8 mouse cellular contexts compared by ENCODE assay signal in genomic region chr1:38836477-38836872, GRCm38 (mm10). TPM values are rescaled to one million over a fixed set of nuclear protein-coding genes. Genes with fewer than 3 reads are reported as not detected.
DNase-seq lines count a peak whose midpoint lies in the region; ATAC-seq lines count a peak whose summit lies in the region.

Gene Lonrf2, minus strand, starts transcription at chr1:38836711.

- peaks cover 4% of the 10 kb centered on the region; the same call in 1 of the 2 replicates for H3K36me3 ChIP-seq in kidney, embryonic 15.5 days
- peaks cover 11% of the 10 kb centered on the region for H3K36me3 ChIP-seq in midbrain, embryonic 13.5 days

- no peak for DNase-seq in kidney, adult 18-20 months
- DNase-seq in cerebellum, adult 9-10 months = peak; percentile 80
- peak; percentile 56 to 86 for DNase-seq in frontal cortex, adult 2 months (ENCODE audit: extremely low spot score in 1 of 2, low spot score in 1 of 2)
- DNase-seq in layer of hippocampus, postnatal 10 days (ENCODE audit: low spot score in 2 of 2) = peak; percentile 69 to 81
- DNase-seq in testis, postnatal 10 days (ENCODE audit: low spot score) = peak; percentile 45

- H3K4me2 ChIP-seq in kidney, embryonic 15.5 days = peak within 1 kb of the TSS; percentile 100
- H3K4me2 ChIP-seq in midbrain, embryonic 13.5 days (replicated peaks) = peak within 1 kb of the TSS; percentile 99

- H3K27ac ChIP-seq in kidney, embryonic 15.5 days = 0 out of 2 replicates have a peak within 1 kb of the TSS, but pooled peaks have one; percentile 10
- peak within 1 kb of the TSS; percentile 96 for H3K27ac ChIP-seq in midbrain, embryonic 13.5 days

- no peaks in the 10 kb centered on the region for H3K9me3 ChIP-seq in kidney, embryonic 15.5 days (replicated peaks)
- no peaks in the 10 kb centered on the region for H3K9me3 ChIP-seq in midbrain, embryonic 13.5 days

- H3K4me3 ChIP-seq in kidney, embryonic 15.5 days (replicated peaks) = peak within 1 kb of the TSS; percentile 58
- H3K4me3 ChIP-seq in midbrain, embryonic 13.5 days (replicated peaks) = peak within 1 kb of the TSS; percentile 63

- ATAC-seq in kidney, embryonic 15.5 days (replicated peaks; ENCODE audit: low FRiP score) = peak; percentile 83
- peak; percentile 95 for ATAC-seq in midbrain, embryonic 13.5 days
- no peak for ATAC-seq in activated CD4-positive, CD25-positive, alpha-beta regulatory T cell, adult 4 months

- peaks cover 41% of the 10 kb centered on the region for H3K27me3 ChIP-seq in kidney, embryonic 15.5 days
- peaks cover 16% of the 10 kb centered on the region; the same call in 1 of the 2 replicates for H3K27me3 ChIP-seq in midbrain, embryonic 13.5 days

- peak within 1 kb of the TSS; percentile 61 for H3K9ac ChIP-seq in kidney, embryonic 15.5 days
- peak within 1 kb of the TSS; percentile 89 for H3K9ac ChIP-seq in midbrain, embryonic 13.5 days (replicated peaks)

- H3K4me1 ChIP-seq in kidney, embryonic 15.5 days = peaks cover 11% of the 10 kb centered on the region
- H3K4me1 ChIP-seq in midbrain, embryonic 13.5 days (replicated peaks) = peaks cover 16% of the 10 kb centered on the region

- under 1% methylated on average over 47 of the region's 47 CpGs for WGBS in kidney, embryonic 15.5 days
- under 1% methylated on average over 44 of the region's 47 CpGs for WGBS in midbrain, embryonic 13.5 days

RNA-seq across cellular contexts. Expression of gene Lonrf2, which starts in this region (rescaled TPM):
- 1.3 and 1.7 TPM in 2 replicates for polyA plus RNA-seq in kidney, embryonic 15.5 days (2015; fragmentation: Nextera tagmentation; extraction: Ambion mirVana)
- 64.9 and 66.8 TPM in 2 replicates for polyA plus RNA-seq in frontal cortex, adult 2 months (2012; rRNA removed)
- total RNA-seq in layer of hippocampus, postnatal 10 days (2021) = 100 to 1,000 TPM; 122 TPM
- 12.5 and 14.1 TPM in 2 replicates for polyA plus RNA-seq in midbrain, embryonic 13.5 days (2015; fragmentation: Nextera tagmentation; extraction: Ambion mirVana)
- polyA plus RNA-seq in activated CD4-positive, CD25-positive, alpha-beta regulatory T cell, adult 4 months (2017; shearing (Covaris generic)) = not detected
